Mouse (Mus musculus) erythroblast, embryonic 14.5 days (primary cell): ENCODE data around the gene Map3k9.

ENCODE experiments used
- GATA1 ChIP-seq: IDR thresholded peaks from 2 replicates; pipeline ENCODE4 v1.6.1; 2012; ENCODE audit warnings: low read length, inconsistent platforms, mixed read lengths
- TAL1 ChIP-seq: IDR thresholded peaks from 3 replicates; pipeline ENCODE4 v1.6.1; 2012; ENCODE audit warnings: low read length, inconsistent platforms, mixed read lengths

DNA sequence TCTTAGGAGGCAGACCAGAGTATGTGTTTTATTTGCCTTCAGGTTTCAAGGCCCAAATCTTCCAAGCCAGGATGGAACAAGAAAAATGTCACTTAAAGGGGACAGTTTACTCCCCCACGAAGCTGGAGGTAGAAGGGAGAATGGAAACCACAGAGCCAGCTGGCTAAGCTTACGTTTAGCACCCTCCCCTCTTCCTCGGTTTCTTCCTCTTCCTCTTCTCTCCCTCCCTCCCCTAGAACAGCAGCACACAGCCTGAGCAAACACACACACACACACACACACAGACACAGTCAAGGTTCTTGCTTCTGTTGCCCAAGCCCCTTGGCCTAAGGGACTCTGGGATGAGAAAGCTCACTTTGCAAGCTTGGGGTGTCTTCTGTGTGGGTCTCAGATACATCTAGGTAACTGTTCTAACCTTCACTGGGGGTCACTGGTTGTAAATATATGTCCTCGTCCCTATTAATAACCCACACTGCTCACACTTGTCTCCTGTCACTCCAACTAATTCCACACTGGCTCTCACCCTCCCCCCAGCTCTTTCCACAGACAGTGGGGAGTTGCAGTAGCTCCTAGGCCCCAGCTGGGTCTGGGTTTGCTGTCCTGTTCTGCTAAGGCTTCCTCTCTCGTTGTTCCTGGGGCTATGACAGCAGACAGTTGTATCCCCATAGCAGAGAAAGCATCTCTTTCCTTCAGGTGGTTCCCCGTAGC is 11.7 kb upstream of the Map3k9 start:
- no peak for TF ChIP-seq TAL1
- no peak for TF ChIP-seq GATA1
